Mouse (Mus musculus) C2C12 (cell line): ENCODE measurements at regions not wholly inside any gene's neighbourhood (a gene's known extent, or its start where the extent isn't known, plus 50 kb on each side); places are given as distances from the start of the nearest gene placed in this dataset.

Experiments used
- H3K27me3 ChIP-seq: one replicate; pipeline ENCODE4 v1.6.1; 2011; ENCODE audit not compliant: control insufficient read depth, insufficient read depth, insufficient read length
- H3K36me3 ChIP-seq: one replicate; pipeline ENCODE4 v1.6.1; 2011; ENCODE audit not compliant: control insufficient read depth, insufficient read depth
- H3K4me3 ChIP-seq: one replicate; pipeline ENCODE4 v1.5.1; 2011; ENCODE audit warnings: mild to moderate bottlenecking, control low read depth; ENCODE audit not compliant: poor library complexity, insufficient read depth, severe bottlenecking
- H3K79me2 ChIP-seq: one replicate; pipeline ENCODE4 v1.6.1; 2011; ENCODE audit not compliant: control insufficient read depth, insufficient read depth
- H3K79me3 ChIP-seq: one replicate; pipeline ENCODE4 v1.6.1; 2011; ENCODE audit warnings: low read depth, control low read depth
- H3ac ChIP-seq: one replicate; pipeline ENCODE3; 2011; ENCODE audit warnings: low read depth; ENCODE audit not compliant: control insufficient read depth, insufficient read length
- CEBPB ChIP-seq: IDR thresholded peaks from one replicate; pipeline ENCODE4 v1.6.1; 2011; ENCODE audit warnings: low read depth, mild to moderate bottlenecking, control low read depth, moderate library complexity
- CTCF ChIP-seq: IDR thresholded peaks from one replicate; pipeline ENCODE4 v1.5.1; 2011; ENCODE audit not compliant: control insufficient read depth, insufficient read depth, insufficient read length
- FOSL1 ChIP-seq: IDR thresholded peaks from one replicate; pipeline ENCODE4 v1.8.0; 2011; ENCODE audit warnings: mild to moderate bottlenecking, low read length; ENCODE audit not compliant: poor library complexity, insufficient read depth, severe bottlenecking
- MAX ChIP-seq: IDR thresholded peaks from one replicate; pipeline ENCODE4 v1.6.1; 2011; ENCODE audit warnings: mild to moderate bottlenecking, control low read depth
- MYOD1 ChIP-seq: IDR thresholded peaks from one replicate; pipeline ENCODE4 v1.6.1; 2011; ENCODE audit warnings: low read depth; ENCODE audit not compliant: control insufficient read depth, insufficient read length
- MYOG ChIP-seq: IDR thresholded peaks from one replicate; pipeline ENCODE4 v1.6.1; 2011; ENCODE audit not compliant: control insufficient read depth, insufficient read length; ENCODE audit errors: extremely low read depth
- USF1 ChIP-seq: IDR thresholded peaks from one replicate; pipeline ENCODE4 v1.6.1; 2011; ENCODE audit warnings: low read depth, mild to moderate bottlenecking, control low read depth, moderate library complexity

- no peaks in the 10 kb centered on the region for H3K36me3 ChIP-seq
- no peak overlapping the region for H3K4me3 ChIP-seq
- no peaks in the 10 kb centered on the region for H3K27me3 ChIP-seq
- TF ChIP-seq MYOD1 = no peak
- no peak for TF ChIP-seq CTCF
- TF ChIP-seq MYOG = no peak
- no peak for TF ChIP-seq MAX
- TF ChIP-seq FOSL1 = no peak
- no peak for TF ChIP-seq USF1
- no peak for TF ChIP-seq CEBPB
- no peak overlapping the region for H3ac ChIP-seq
- no peaks in the 10 kb centered on the region for H3K79me3 ChIP-seq
- H3K79me2 ChIP-seq = no peaks in the 10 kb centered on the region
These were observed 61.2 kb upstream of the Zmiz1 start for GRCm38 (mm10) chr14:25397751-25398150.

DNA sequence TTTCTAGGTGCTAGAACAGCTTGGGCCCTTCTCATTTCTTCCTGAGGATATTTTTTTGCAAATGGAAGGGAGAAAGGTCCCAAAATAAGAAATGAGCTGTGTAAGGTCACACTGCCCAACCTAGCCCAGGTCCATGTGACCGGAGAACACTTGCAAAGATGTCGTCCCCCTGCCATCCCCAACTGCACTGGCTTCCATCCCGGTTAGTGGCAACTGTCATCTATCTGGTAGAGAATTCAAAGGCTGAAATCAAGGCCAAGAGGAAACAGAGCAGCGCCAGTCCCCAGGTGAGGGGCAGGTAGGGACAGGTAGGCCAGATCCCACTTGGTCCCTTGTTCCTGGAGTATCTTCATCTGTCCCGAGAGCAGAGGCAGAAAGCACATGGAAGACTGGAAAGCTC lies 60.2 kb upstream of the Zmiz1 start:
- Histone ChIP-seq H3K4me3 (no peak overlapping the region), H3K79me3 (no peaks in the 10 kb centered on the region), H3K36me3 (no peaks in the 10 kb centered on the region), H3K27me3 (no peaks in the 10 kb centered on the region), H3K79me2 (no peaks in the 10 kb centered on the region), H3ac (no peak overlapping the region)
- TF ChIP-seq CEBPB = no peak
- no peak for TF ChIP-seq MYOG
- no peak for TF ChIP-seq MYOD1
- TF ChIP-seq MAX = no peak
- no peak for TF ChIP-seq CTCF
- TF ChIP-seq USF1 = no peak
- TF ChIP-seq FOSL1 = no peak

DNA sequence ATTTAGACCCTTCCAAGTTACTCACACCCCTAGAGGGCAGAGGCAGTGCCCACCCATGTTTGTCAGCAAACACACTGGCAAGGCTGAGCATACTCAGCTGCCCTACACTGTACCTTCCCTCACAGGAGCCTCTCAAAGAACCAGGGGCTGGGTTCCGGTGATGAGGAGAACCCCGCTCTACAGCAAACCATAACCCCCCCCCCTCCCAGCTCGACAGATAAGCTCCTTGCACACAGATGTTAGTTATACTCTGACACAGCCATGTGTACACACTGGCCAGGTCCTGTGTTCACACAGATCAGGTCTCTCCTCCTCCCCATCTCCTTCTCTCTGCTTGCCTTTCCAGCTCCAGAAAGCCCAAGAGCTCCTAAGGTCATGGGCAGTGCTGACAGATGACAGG lies 59.7 kb upstream of the Zmiz1 start:
- Histone ChIP-seq H3ac (no peak overlapping the region), H3K27me3 (no peaks in the 10 kb centered on the region), H3K36me3 (no peaks in the 10 kb centered on the region), H3K4me3 (no peak overlapping the region), H3K79me3 (no peaks in the 10 kb centered on the region), H3K79me2 (no peaks in the 10 kb centered on the region)
- TF ChIP-seq MYOD1 = no peak
- no peak for TF ChIP-seq MYOG
- TF ChIP-seq CEBPB = no peak
- TF ChIP-seq CTCF = no peak
- TF ChIP-seq USF1 = no peak
- no peak for TF ChIP-seq MAX
- TF ChIP-seq FOSL1 = no peak

GRCm38 (mm10) chr14:25401104-25401963 lies 57.7 kb upstream of the Zmiz1 start:
- no peaks in the 10 kb centered on the region for H3K79me2 ChIP-seq
- H3K27me3 ChIP-seq = no peaks in the 10 kb centered on the region
- H3K36me3 ChIP-seq = no peaks in the 10 kb centered on the region
- H3ac ChIP-seq = no peak overlapping the region
- TF ChIP-seq MYOD1 (no peak), MAX (no peak), FOSL1 (no peak), USF1 (no peak)
- H3K79me3 ChIP-seq = no peaks in the 10 kb centered on the region
- no peak overlapping the region for H3K4me3 ChIP-seq

- TF ChIP-seq USF1 = no peak
- TF ChIP-seq CEBPB = no peak
- no peak for TF ChIP-seq MYOG
- no peak for TF ChIP-seq FOSL1
- TF ChIP-seq MAX = no peak
- TF ChIP-seq CTCF = no peak
- TF ChIP-seq MYOD1 = no peak
- Histone ChIP-seq H3K79me2 (no peaks in the 10 kb centered on the region), H3K27me3 (no peaks in the 10 kb centered on the region), H3K4me3 (no peak overlapping the region), H3ac (no peak overlapping the region), H3K36me3 (no peaks in the 10 kb centered on the region), H3K79me3 (no peaks in the 10 kb centered on the region)
These were observed 56.6 kb upstream of the Zmiz1 start for GRCm38 (mm10) chr14:25402409-25402808.

GRCm38 (mm10) chr14:25405191-25405590 lies 53.8 kb upstream of the Zmiz1 start:
- Histone ChIP-seq H3K79me2 (no peaks in the 10 kb centered on the region), H3K27me3 (no peaks in the 10 kb centered on the region), H3K36me3 (no peaks in the 10 kb centered on the region), H3ac (no peak overlapping the region), H3K4me3 (no peak overlapping the region), H3K79me3 (no peaks in the 10 kb centered on the region)
- no peak for TF ChIP-seq MYOD1
- TF ChIP-seq MAX = no peak
